In the genomic region with DNA sequence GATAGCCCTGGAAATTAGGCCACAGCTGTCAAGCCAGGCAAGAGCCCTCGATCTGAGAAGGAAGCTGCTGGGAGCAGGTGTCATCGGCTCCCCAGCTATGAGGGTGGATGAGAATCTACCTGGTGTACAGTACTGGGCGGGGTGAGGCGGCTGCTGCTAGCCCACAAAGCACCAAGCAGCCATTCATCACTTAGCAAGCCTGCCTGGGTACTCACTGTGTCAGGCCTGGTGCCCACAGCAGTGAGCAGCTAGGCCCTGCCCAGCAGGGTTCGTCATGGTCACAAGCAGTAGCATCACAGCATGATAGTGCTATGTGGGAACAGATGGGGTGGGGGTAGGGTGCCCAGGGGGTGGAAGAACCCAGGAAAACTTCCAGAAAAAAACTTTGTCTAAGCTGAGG, we compare ENCODE assay signal across 11 mouse cellular contexts. TPM values are rescaled to one million over a fixed set of nuclear protein-coding genes. Genes with fewer than 3 reads are reported as not detected.
DNase-seq lines count a peak whose midpoint lies in the region; ATAC-seq and TF ChIP-seq lines count a peak whose summit lies in the region.
"Had no signal": no experiment of that assay in that cellular context is flagged by ENCODE, and none has a peak within 500 bp of the region (broad histone marks: within the 10 kb centered on the region; RNA-seq: fewer than 3 reads in every experiment).

No protein-coding gene starts in this region.

- WGBS in kidney, embryonic 16.5 days: 91% methylated on average over 5 of the region's 5 CpGs
- 76% methylated on average over 5 of the region's 5 CpGs for WGBS in neural tube, embryonic 13.5 days
- 56% methylated on average over 5 of the region's 5 CpGs for WGBS in olfactory bulb, adult 2 months

- no peak for DNase-seq in cerebellum, postnatal 4 days (ENCODE audit: low spot score in 2 of 2)
- no peak for DNase-seq in kidney, postnatal 4 days
- no peak for DNase-seq in neural tube, embryonic 10.5 days (ENCODE audit: extremely low spot score, low spot score)
- no peak for DNase-seq in adrenal gland, postnatal 4 days (ENCODE audit: low spot score in 2 of 2)
- DNase-seq: thymus, postnatal 36 days had no signal

- 0 out of 2 replicates have a peak, but pooled peaks cover 6% of the 10 kb centered on the region for H3K36me3 ChIP-seq in kidney, embryonic 16.5 days (ENCODE audit: insufficient read depth, low read length)
- H3K36me3 ChIP-seq in neural tube, embryonic 13.5 days: peaks cover 30% of the 10 kb centered on the region; the same call in 1 of the 2 replicates

- H3K27me3 ChIP-seq in kidney, embryonic 16.5 days (ENCODE audit: insufficient read depth, low read length): no peaks in the 10 kb centered on the region
- H3K27me3 ChIP-seq in neural tube, embryonic 13.5 days: no peaks in the 10 kb centered on the region
- H3K27me3 ChIP-seq: midbrain, embryonic 12.5 days had no signal

- TF ChIP-seq POLR2A in olfactory bulb, adult 2 months (IDR thresholded peaks at IDR 0.05; ENCODE audit: insufficient read depth, low read depth, low read length): no peak

- H3K4me2 ChIP-seq in kidney, embryonic 16.5 days (replicated peaks; ENCODE audit: low read depth, low read length): no peak overlapping the region
- no peak overlapping the region for H3K4me2 ChIP-seq in neural tube, embryonic 13.5 days
- H3K4me2 ChIP-seq: midbrain, embryonic 12.5 days had no signal

- no peak overlapping the region for H3K9ac ChIP-seq in kidney, embryonic 16.5 days (replicated peaks; ENCODE audit: low read length)
- H3K9ac ChIP-seq in neural tube, embryonic 13.5 days: peak overlapping the region; percentile 13; the same call in 1 of the 2 replicates
- H3K9ac ChIP-seq: midbrain, embryonic 12.5 days had no signal

- no peaks in the 10 kb centered on the region for H3K4me1 ChIP-seq in kidney, embryonic 16.5 days (ENCODE audit: insufficient read depth, low read length)
- peaks cover 11% of the 10 kb centered on the region for H3K4me1 ChIP-seq in neural tube, embryonic 13.5 days (replicated peaks)
- H3K4me1 ChIP-seq in olfactory bulb, adult 2 months (ENCODE audit: control insufficient read depth, insufficient read depth, low read length): peaks cover 41% of the 10 kb centered on the region
- H3K4me1 ChIP-seq: midbrain, embryonic 12.5 days had no signal

- peak overlapping the region; percentile 16; the same call in 1 of the 2 replicates for H3K27ac ChIP-seq in kidney, embryonic 16.5 days (ENCODE audit: low read length)
- H3K27ac ChIP-seq in neural tube, embryonic 13.5 days (replicated peaks): peak overlapping the region; percentile 52
- peak overlapping the region; percentile 35 for H3K27ac ChIP-seq in olfactory bulb, adult 2 months (ENCODE audit: insufficient read depth, low read depth, low read length)
- H3K27ac ChIP-seq: midbrain, embryonic 12.5 days had no signal

- H3K4me3 ChIP-seq in kidney, embryonic 16.5 days (ENCODE audit: low read length): no peak overlapping the region
- no peak overlapping the region for H3K4me3 ChIP-seq in neural tube, embryonic 13.5 days
- H3K4me3 ChIP-seq in olfactory bulb, adult 2 months (ENCODE audit: insufficient read depth, low read depth, low read length): no peak overlapping the region
- H3K4me3 ChIP-seq: midbrain, embryonic 12.5 days had no signal

- ATAC-seq in cerebellum, adult (ENCODE audit: insufficient number of reproducible peaks, low FRiP score, low TSS enrichment): peak; percentile 41
- ATAC-seq in kidney, embryonic 16.5 days (ENCODE audit: low FRiP score, low TSS enrichment): no peak
- no peak for ATAC-seq in neural tube, embryonic 13.5 days (ENCODE audit: low read depth)
- ATAC-seq: activated CD4-positive, CD25-positive, alpha-beta regulatory T cell, adult 4 months had no signal

- H3K9me3 ChIP-seq in kidney, embryonic 16.5 days (ENCODE audit: low read length): no peaks in the 10 kb centered on the region
- no peaks in the 10 kb centered on the region for H3K9me3 ChIP-seq in neural tube, embryonic 13.5 days
- H3K9me3 ChIP-seq: midbrain, embryonic 12.5 days had no signal

- TF ChIP-seq CTCF in olfactory bulb, adult 2 months (IDR thresholded peaks at IDR 0.05; ENCODE audit: insufficient read depth, low read depth, low read length): no peak

RNA-seq across cellular contexts. Expression of gene Mtss1l, which starts 25.8 kb away (rescaled TPM):
- 9.1 and 9.2 TPM in 2 replicates for polyA plus RNA-seq in kidney, embryonic 16.5 days (2015; fragmentation: Nextera tagmentation; extraction: Ambion mirVana)
- polyA plus RNA-seq in neural tube, embryonic 13.5 days (2015; fragmentation: Nextera tagmentation; extraction: Ambion mirVana): 13.3 and 14.0 TPM in 2 replicates
- polyA plus RNA-seq in olfactory bulb, adult 2 months (2012; ENCODE audit: insufficient read depth, insufficient read length, low replicate concordance, missing spikeins): not detected in 2 replicates
- total RNA-seq in adrenal gland, postnatal 4 days (2021): 10 to 100 TPM; 51.6 to 53.3 TPM
